Mouse (Mus musculus) midbrain, postnatal 0 days (tissue): Measurements from ENCODE around the gene Topors. TPM values are rescaled to one million over a fixed set of nuclear protein-coding genes. Genes with fewer than 3 reads are reported as not detected.

Experiments
- ATAC-seq: fragments of 200-750 bp; cut with Nextera tagmentation; 2 replicates; pipeline ENCODE4 v1.8.0; 2017; ENCODE audit warnings: moderate number of reproducible peaks, mild to moderate bottlenecking, moderate TSS enrichment, moderate library complexity; ENCODE audit not compliant: low FRiP score
- DNase-seq: peaks from one replicate; pipeline ENCODE4 v3.0.0-alpha.2; 2015; ENCODE audit warnings: low spot score
- H3K27ac ChIP-seq: fragments of 300-500 bp; sonication (generic); 2 replicates; pipeline ENCODE4 v1.5.1; 2014; ENCODE audit warnings: low read depth, mild to moderate bottlenecking, low read length, mixed read lengths
- H3K27me3 ChIP-seq: fragments of 300-500 bp; sonication (generic); 2 replicates; pipeline ENCODE4 v1.6.1; 2014; ENCODE audit warnings: low read length, control low read depth, mixed read lengths; ENCODE audit not compliant: insufficient read depth
- H3K36me3 ChIP-seq: fragments of 300-500 bp; sonication (generic); 2 replicates; pipeline ENCODE4 v1.6.1; 2014; ENCODE audit warnings: low read length, control low read depth, mixed read lengths; ENCODE audit not compliant: insufficient read depth
- H3K4me1 ChIP-seq: fragments of 300-500 bp; sonication (generic); 2 replicates; pipeline ENCODE4 v1.6.1; 2014; ENCODE audit warnings: mild to moderate bottlenecking, control low read depth, antibody characterized with exemption, low read length, mixed read lengths; ENCODE audit not compliant: insufficient read depth
- H3K4me2 ChIP-seq: fragments of 300-500 bp; sonication (generic); 2 replicates; pipeline ENCODE4 v1.6.1; 2014; ENCODE audit warnings: low read depth, mild to moderate bottlenecking, low read length, mixed read lengths; ENCODE audit not compliant: poor library complexity, severe bottlenecking
- H3K4me3 ChIP-seq: fragments of 300-500 bp; sonication (generic); 2 replicates; pipeline ENCODE4 v1.5.1; 2014; ENCODE audit warnings: low read depth, mild to moderate bottlenecking, low read length, moderate library complexity
- H3K9ac ChIP-seq: fragments of 300-500 bp; sonication (generic); replicated peaks from 2 replicates; pipeline ENCODE4 v1.6.1; 2014; ENCODE audit warnings: mild to moderate bottlenecking, low read length, moderate library complexity, mixed read lengths; ENCODE audit not compliant: poor library complexity, severe bottlenecking
- H3K9me3 ChIP-seq: fragments of 300-500 bp; sonication (generic); 2 replicates; pipeline ENCODE4 v1.6.1; 2016; ENCODE audit warnings: low read length, control low read depth
- CTCF ChIP-seq: IDR thresholded peaks from 2 replicates; pipeline ENCODE4 v1.5.1; 2016; ENCODE audit warnings: antibody characterized with exemption, mild to moderate bottlenecking
- WGBS: fragments of 180-500 bp; shearing (Covaris S2); extraction: QIAGEN DNeasy Blood & Tissue Kit; methylation state at CpG from one replicate; pipeline ENCODE4 v1.1.7; 2014; 5-methylcytosine and 5-hydroxymethylcytosine counted together
- polyA plus RNA-seq: library from polyadenylated mRNA; unstranded; fragments of >200 nt; fragmentation: Nextera tagmentation; extraction: Ambion mirVana; gene quantifications from 2 replicates; pipeline ENCODE4 v1.2.1, GENCODE M21; 2015
- total RNA-seq: library from RNA; depleted of rRNA; stranded (reverse); fragments of >200 nt; gene quantifications from 2 replicates; pipeline ENCODE4 v1.2.3, GENCODE M21; 2014

The Topors gene
- total and polyA plus RNA-seq, 2 experiments from 2014 or later, result 25.3 to 29.9 TPM

- WGBS, result 19% methylated on average over 4 of the region's 4 CpGs
- DNase-seq (peak; percentile 81), ATAC-seq (no peak)
- no peaks in the 10 kb centered on the region for H3K9me3 ChIP-seq
- H3K9ac ChIP-seq, result no peak overlapping the region
- H3K27ac ChIP-seq, result no peak overlapping the region
- no peak overlapping the region for H3K4me3 ChIP-seq
- H3K36me3 ChIP-seq, result no peaks in the 10 kb centered on the region
- no peaks in the 10 kb centered on the region for H3K27me3 ChIP-seq
- H3K4me2 ChIP-seq, result no peak overlapping the region
- H3K4me1 ChIP-seq, result no peaks in the 10 kb centered on the region
- TF ChIP-seq CTCF, result peak; percentile 88
Observed at GRCm38 (mm10) chr4:40285582-40285981, 15.9 kb upstream of the Topors start.

GRCm38 (mm10) chr4:40279276-40279900 is 9.7 kb upstream of the Topors start, which contains the start of gene Ndufb6:
TSS of gene Ndufb6 (minus strand) at chr4:40279421.
- ATAC-seq (peak; percentile 97), DNase-seq (peak; percentile 97)
- Histone ChIP-seq H3K4me2 (peak within 1 kb of the TSS; percentile 91), H3K4me3 (peak within 1 kb of the TSS; percentile 96), H3K27ac (peak within 1 kb of the TSS; percentile 67; the same call in 1 of the 2 replicates), H3K9me3 (no peaks in the 10 kb centered on the region), H3K36me3 (peaks cover 10% of the 10 kb centered on the region; the same call in 1 of the 2 replicates), H3K9ac (peak within 1 kb of the TSS; percentile 81), H3K4me1 (0 out of 2 replicates have a peak, but pooled peaks cover 5% of the 10 kb centered on the region), H3K27me3 (no peaks in the 10 kb centered on the region)
- WGBS, result under 1% methylated on average over 36 of the region's 36 CpGs
- TF ChIP-seq CTCF, result no peak; the same call in 1 of the 2 replicates

- ATAC-seq (peak; percentile 82), DNase-seq (no peak)
- no peak for TF ChIP-seq CTCF
- H3K27me3 ChIP-seq, result no peaks in the 10 kb centered on the region
- peaks cover 10% of the 10 kb centered on the region; the same call in 1 of the 2 replicates for H3K36me3 ChIP-seq
- peak overlapping the region; percentile 81 for H3K9ac ChIP-seq
- H3K9me3 ChIP-seq, result no peaks in the 10 kb centered on the region
- WGBS, result under 1% methylated on average over 21 of the region's 21 CpGs
- peak overlapping the region; percentile 62; the same call in 1 of the 2 replicates for H3K27ac ChIP-seq
- H3K4me1 ChIP-seq, result 0 out of 2 replicates have a peak, but pooled peaks cover 5% of the 10 kb centered on the region
- peak overlapping the region; percentile 96 for H3K4me3 ChIP-seq
- peak overlapping the region; percentile 91 for H3K4me2 ChIP-seq
Observed at GRCm38 (mm10) chr4:40278880-40279275, 9.2 kb upstream of the Topors start.

- peak overlapping the region; percentile 83 for H3K4me2 ChIP-seq
- WGBS, result 1% methylated on average over 16 of the region's 16 CpGs
- H3K27me3 ChIP-seq, result no peaks in the 10 kb centered on the region
- peak overlapping the region; percentile 92 for H3K9ac ChIP-seq
- H3K9me3 ChIP-seq, result no peaks in the 10 kb centered on the region
- TF ChIP-seq CTCF, result no peak
- H3K27ac ChIP-seq, result peak overlapping the region; percentile 97
- ATAC-seq (0 out of 2 replicates have a peak, but pooled peaks have one; percentile 1), DNase-seq (no peak)
- peaks cover 7% of the 10 kb centered on the region for H3K4me1 ChIP-seq
- 0 out of 2 replicates have a peak, but pooled peaks cover 3% of the 10 kb centered on the region for H3K36me3 ChIP-seq
- H3K4me3 ChIP-seq, result peak overlapping the region; percentile 82
Observed at GRCm38 (mm10) chr4:40268835-40269234, 815 bp downstream of the Topors start.

GRCm38 (mm10) chr4:40268204-40268813 is 1.3 kb downstream of the Topors start:
- Histone ChIP-seq H3K4me3 (peak overlapping the region; percentile 82), H3K27ac (peak overlapping the region; percentile 97), H3K4me2 (peak overlapping the region; percentile 83), H3K4me1 (peaks cover 7% of the 10 kb centered on the region), H3K9me3 (no peaks in the 10 kb centered on the region), H3K9ac (peak overlapping the region; percentile 92), H3K36me3 (0 out of 2 replicates have a peak, but pooled peaks cover 3% of the 10 kb centered on the region), H3K27me3 (no peaks in the 10 kb centered on the region)
- under 1% methylated on average over 49 of the region's 50 CpGs for WGBS
- DNase-seq (peak; percentile 96), ATAC-seq (peak; percentile 90)
- peak; percentile 67 for TF ChIP-seq CTCF

- peak; percentile 7; the same call in 1 of the 2 replicates for ATAC-seq
- WGBS, result 55% methylated on average over 7 of the region's 7 CpGs
- H3K4me1 ChIP-seq, result peaks cover 7% of the 10 kb centered on the region
Observed at GRCm38 (mm10) chr4:40267681-40268080, 2.0 kb downstream of the Topors start.

More at GRCm38 (mm10) chr4:40267681-40268080, 2.0 kb downstream of the Topors start:
- Histone ChIP-seq H3K4me3 (peak overlapping the region; percentile 82), H3K9ac (peak overlapping the region; percentile 92), H3K27me3 (no peaks in the 10 kb centered on the region), H3K4me2 (peak overlapping the region; percentile 83), H3K36me3 (0 out of 2 replicates have a peak, but pooled peaks cover 3% of the 10 kb centered on the region), H3K27ac (peak overlapping the region; percentile 97), H3K9me3 (no peaks in the 10 kb centered on the region)
- no peak for DNase-seq
- TF ChIP-seq CTCF, result no peak
